Mouse (Mus musculus): ENCODE data around the gene Ctps. TPM values are rescaled to one million over a fixed set of nuclear protein-coding genes. Genes with fewer than 3 reads are reported as not detected.

Gene Ctps
- total RNA-seq, 2 experiments from 2014 or later = 34.0 to 34.2 TPM

Other genes starting within 250 kb of the Ctps start
- gene Scmh1, start 165.0 kb downstream of the Ctps start, total RNA-seq (2021) = 10 to 100 TPM; 59.3 to 64.7 TPM
- gene Slfnl1, start 38.0 kb downstream of the Ctps start, total RNA-seq (2021) = not detected
- gene Gm8439, start 18.5 kb upstream of the Ctps start, total RNA-seq (2021) = not detected
- gene Cited4, start 96.3 kb upstream of the Ctps start, total RNA-seq (2021) = 10 to 100 TPM; 46.4 to 61.3 TPM
- 1 to 10 TPM; 1.8 to 2.2 TPM for gene Kcnq4, start 178.3 kb upstream of the Ctps start, total RNA-seq (2021)